Mouse (Mus musculus) macrophage (primary cell): ENCODE measurements around the gene Acat3. TPM values are rescaled to one million over a fixed set of nuclear protein-coding genes. Genes with fewer than 3 reads are reported as not detected.

Experiments
- polyA plus RNA-seq: library from polyadenylated mRNA; stranded (reverse); fragments of 250-400 nt; gene quantifications from 3 replicates; pipeline ENCODE4 v1.2.4, GENCODE M21; 2018; ENCODE audit warnings: inconsistent platforms

The Acat3 gene
- polyA plus RNA-seq, 1 experiment from 2014 or later = 0.39 TPM

Other genes starting within 250 kb of the Acat3 start
- 44.5 to 77.5 TPM (median 67.5 TPM) in 3 replicates for gene Igf2r, start 170.9 kb downstream of the Acat3 start, polyA plus RNA-seq
- gene Mas1, start 72.5 kb downstream of the Acat3 start, polyA plus RNA-seq = not detected in 3 replicates
- gene Mrgprh, start 64.6 kb downstream of the Acat3 start, polyA plus RNA-seq = not detected in 3 replicates
- gene Pnldc1, start 30.4 kb downstream of the Acat3 start, polyA plus RNA-seq = 0.09 to 0.41 TPM in 2 of 3 replicates, not detected in the other
- gene Tcp1, start 24.9 kb downstream of the Acat3 start, polyA plus RNA-seq = 108 to 202 TPM (median 164 TPM) in 3 replicates
- gene Mrpl18, start 24.3 kb downstream of the Acat3 start, polyA plus RNA-seq = 51.1 to 81.8 TPM (median 56.2 TPM) in 3 replicates
- 7.0 to 21.1 TPM (median 15.6 TPM) in 3 replicates for gene Acat2, start 20.1 kb upstream of the Acat3 start, polyA plus RNA-seq
- gene Wtap, start 53.6 kb upstream of the Acat3 start, polyA plus RNA-seq = 87.5 to 118 TPM (median 87.8 TPM) in 3 replicates
- gene Sod2, start 66.2 kb upstream of the Acat3 start, polyA plus RNA-seq = 43.6 to 99.3 TPM (median 89.5 TPM) in 3 replicates
- gene Gpr31b, start 111.7 kb upstream of the Acat3 start, polyA plus RNA-seq = 0.46 to 2.5 TPM (median 1.6 TPM) in 3 replicates
- gene Tcp10b, start 120.5 kb upstream of the Acat3 start, polyA plus RNA-seq = 0.30 to 0.32 TPM in 2 of 3 replicates, not detected in the other
- gene Unc93a, start 191.2 kb upstream of the Acat3 start, polyA plus RNA-seq = not detected in 3 replicates